Mouse (Mus musculus): ENCODE results near the gene Avpi1. TPM values are rescaled to one million over a fixed set of nuclear protein-coding genes. Genes with fewer than 3 reads are reported as not detected.

The Avpi1 gene
- total RNA-seq, 2 experiments from 2014 or later: 32.0 to 33.3 TPM

DNA sequence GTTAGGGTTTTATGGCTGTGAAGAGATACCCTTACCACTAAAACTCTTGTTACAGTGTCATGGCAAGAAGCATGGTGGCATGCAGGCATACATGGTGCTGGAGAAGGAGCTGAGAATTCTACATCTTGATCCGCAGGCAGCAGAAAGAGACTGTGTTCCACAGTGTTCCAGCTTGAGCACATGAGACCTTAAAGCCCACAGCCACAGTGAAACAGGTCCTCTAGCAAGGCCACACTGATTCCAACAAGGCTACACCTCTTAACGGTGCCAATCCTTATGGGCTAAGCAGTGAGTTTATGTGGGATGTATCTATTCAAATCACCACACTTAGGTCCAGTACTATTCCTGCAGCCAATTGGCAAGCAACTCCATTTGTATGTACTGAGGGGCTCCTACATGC lies 16.9 kb upstream of the Avpi1 start:
- no peak for DNase-seq (ENCODE audit: low spot score in 2 of 2)

DNA sequence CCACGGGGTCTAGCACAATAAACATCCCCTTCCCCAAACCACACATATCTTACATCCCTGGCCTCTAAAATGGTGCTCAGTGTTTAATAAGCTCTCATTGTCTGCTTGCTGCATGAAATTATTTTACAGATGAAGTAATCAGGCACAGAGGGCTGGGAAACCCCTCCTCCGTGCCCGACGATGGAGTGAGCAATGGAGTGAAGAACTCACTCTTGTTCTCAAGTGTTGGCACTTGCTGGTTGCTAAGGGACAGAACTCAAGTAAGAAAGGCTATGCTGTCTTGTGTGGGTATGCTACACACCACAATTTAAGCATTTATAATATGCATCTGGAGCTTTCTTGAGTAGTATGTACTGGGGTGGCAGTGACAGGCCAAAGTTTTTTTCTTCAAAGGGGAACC lies 16.4 kb upstream of the Avpi1 start:
- no peak for DNase-seq (ENCODE audit: low spot score in 2 of 2)

DNA sequence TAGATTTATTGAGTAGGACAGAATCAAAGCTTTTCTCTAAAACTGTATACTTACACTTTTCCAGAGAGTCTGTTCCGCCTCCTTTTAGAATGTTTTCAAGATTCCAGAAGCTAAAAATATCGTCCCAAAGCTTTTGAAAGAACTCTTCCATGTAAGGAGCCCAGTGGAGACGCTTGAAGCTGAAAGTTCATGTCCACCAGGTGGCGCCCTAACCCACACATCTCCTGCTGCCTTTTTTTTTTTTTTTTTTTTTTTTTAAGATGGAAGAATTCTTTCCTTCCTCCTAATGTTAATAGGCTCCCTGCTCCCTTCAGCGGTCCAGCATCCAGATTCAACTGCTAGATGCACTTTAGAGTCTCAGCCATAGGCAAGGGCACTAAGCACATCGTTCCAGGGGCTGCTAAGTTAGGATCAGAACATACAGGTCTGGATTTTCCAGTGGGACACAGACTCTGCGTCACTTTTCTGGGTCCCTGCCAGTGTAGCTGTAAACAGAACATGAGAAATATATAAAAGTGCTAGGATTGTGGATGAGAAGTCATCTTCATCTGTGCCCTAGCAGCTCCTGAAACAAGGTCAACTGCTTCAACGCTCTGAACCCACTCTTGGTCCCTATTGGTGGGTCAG lies 15.8 kb upstream of the Avpi1 start:
- peak; percentile 88 to 94 for DNase-seq (ENCODE audit: low spot score in 2 of 2)

GRCm38 (mm10) chr19:42144067-42144466 lies 15.2 kb upstream of the Avpi1 start:
- DNase-seq (ENCODE audit: low spot score in 2 of 2): no peak

DNA sequence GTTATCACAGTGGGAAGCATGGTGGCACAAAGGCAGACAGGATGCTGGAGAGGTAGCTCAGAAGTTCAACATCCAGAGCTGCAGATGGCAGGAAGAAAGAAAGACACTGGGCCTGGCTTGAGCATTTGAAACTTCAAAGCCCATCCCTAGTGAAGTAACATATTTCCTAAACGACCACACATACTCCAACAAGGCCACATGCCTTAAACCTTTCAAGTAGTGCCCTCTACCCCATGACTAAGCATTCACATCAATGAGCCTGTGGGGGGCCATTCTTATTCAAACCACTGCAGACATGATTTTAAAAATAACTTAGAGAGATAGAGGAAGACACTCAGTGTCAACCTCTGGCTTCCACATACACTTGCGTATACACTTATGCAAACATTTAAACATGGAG lies 13.9 kb upstream of the Avpi1 start:
- DNase-seq (ENCODE audit: low spot score in 2 of 2): no peak

- no peak for DNase-seq (ENCODE audit: low spot score in 2 of 2)
Observed at GRCm38 (mm10) chr19:42141998-42142397, 13.1 kb upstream of the Avpi1 start.

DNA sequence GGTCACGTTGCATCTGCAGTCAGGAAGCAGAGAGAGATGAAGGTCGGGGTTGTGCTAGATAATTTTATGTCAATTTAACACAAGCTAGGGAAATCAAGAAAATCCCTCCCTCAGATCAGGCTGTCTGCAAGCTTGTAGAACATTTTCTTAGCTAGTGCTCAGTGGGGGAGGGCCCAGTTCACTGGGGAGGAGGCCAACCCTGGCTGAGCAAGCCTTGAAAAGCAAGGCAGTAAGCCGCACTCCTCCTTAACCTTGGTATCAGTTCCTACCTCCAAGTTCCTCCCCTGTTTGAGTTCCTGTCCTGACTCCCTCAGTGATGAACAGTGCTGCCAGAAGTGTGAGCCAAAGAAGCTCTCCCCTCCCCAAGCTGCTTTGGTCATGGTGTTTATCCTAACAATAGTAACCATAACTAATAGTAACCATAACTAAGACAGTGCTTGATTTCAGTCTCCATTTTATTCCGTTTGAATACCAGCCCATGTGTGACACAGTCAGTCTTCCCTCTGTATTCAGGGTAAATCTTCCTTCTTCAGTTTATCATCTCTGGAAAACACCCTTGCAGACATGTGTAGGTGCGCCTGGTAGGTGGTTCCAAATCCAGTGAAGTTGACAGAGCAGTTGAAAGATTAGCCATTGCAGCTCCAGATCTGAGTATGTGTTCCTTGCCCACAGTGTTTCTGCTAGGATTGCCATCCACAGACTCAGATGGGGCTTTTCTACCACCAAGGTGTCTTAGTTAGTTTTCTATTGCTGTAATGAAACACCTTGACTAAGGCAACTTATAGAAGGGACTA lies 11.1 kb upstream of the Avpi1 start:
- no peak for DNase-seq (ENCODE audit: low spot score in 2 of 2)

- no peak for DNase-seq (ENCODE audit: low spot score in 2 of 2)
Observed at GRCm38 (mm10) chr19:42138517-42139285, 9.8 kb upstream of the Avpi1 start.

DNA sequence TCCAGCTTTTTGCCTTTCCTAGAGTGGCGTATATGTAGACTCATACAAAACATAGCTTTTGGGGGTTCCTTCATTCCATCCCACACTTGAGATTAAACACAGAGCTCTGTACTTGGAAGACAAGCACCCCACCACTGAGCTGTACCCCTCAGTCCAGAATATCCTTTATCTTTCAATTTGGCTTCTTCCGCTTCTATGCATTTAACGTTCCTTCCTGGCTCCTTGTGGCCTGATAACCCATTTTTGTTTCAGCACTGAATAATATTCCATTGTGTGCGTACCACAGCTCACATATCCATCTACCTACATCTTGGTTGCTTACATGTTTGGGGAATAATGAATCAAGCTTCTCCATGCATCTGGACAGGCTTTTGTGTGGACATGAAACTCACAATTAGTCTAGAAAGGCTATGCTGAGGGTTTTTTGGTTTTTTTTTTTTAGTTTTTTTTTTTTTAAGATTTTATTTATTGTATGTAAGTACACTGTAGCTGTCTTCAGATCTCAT lies 8.4 kb upstream of the Avpi1 start:
- DNase-seq (ENCODE audit: low spot score in 2 of 2): no peak

DNA sequence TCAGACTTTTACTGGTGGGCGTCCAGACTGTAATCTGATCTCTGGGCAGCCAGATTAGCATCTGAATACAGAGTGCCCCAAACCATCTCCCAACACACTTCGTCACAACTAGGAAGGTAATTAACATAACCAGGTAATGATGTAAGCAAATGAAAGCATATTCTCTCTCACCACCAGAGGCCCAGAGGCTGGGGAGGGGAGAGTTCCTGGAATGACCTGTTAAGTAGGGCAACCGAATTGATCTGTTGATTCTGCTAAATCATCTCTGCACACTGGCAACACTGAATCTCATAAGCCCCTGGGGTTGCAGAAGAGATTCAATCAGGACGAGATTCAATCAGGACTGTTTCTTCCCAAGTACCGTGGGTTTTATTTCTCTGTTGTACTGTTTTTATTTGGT lies 7.3 kb upstream of the Avpi1 start:
- DNase-seq (ENCODE audit: low spot score in 2 of 2): no peak

DNA sequence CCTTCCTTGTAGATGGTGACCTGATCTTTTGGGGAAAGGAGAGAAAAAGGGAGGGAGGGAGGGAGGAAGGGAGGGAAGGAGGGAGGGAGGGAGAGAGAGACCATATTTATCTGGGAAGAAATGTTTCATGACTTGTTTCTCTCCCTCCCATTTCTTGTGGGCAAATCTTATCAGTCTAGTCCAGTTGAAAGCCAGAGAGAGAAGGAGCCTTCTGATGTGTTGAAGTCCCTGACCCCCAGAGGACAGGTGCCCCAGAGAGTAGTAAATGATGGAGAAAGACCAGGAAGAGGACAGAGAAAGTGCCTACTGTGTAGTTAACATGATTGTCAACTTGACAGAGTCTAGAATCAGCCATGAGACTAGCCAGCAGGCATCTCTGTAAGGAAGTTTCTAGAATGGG lies 6.2 kb upstream of the Avpi1 start:
- no peak for DNase-seq (ENCODE audit: low spot score in 2 of 2)

DNA sequence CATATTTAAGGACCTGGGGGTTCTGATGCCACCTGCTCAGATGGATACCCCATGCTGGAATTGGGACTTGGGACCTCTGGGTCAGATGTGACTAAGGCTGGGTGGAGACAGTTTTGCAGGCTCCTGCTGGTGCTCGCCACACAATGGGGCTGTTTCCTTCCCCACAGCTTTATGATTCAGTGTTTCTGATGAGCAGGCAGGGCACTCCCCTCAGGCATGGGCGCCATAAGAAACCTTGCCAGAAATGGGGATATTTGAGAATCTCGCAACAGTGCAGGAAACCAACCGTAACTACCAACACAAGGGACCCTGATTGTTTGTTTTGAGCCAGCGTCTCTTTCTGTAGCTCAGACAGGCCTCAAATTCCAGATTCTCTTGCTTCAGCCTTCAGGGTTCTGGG lies 2.2 kb upstream of the Avpi1 start:
- no peak for DNase-seq (ENCODE audit: low spot score in 2 of 2)

GRCm38 (mm10) chr19:42130294-42130606 lies 1.4 kb upstream of the Avpi1 start:
- DNase-seq (ENCODE audit: low spot score in 2 of 2): no peak

DNA sequence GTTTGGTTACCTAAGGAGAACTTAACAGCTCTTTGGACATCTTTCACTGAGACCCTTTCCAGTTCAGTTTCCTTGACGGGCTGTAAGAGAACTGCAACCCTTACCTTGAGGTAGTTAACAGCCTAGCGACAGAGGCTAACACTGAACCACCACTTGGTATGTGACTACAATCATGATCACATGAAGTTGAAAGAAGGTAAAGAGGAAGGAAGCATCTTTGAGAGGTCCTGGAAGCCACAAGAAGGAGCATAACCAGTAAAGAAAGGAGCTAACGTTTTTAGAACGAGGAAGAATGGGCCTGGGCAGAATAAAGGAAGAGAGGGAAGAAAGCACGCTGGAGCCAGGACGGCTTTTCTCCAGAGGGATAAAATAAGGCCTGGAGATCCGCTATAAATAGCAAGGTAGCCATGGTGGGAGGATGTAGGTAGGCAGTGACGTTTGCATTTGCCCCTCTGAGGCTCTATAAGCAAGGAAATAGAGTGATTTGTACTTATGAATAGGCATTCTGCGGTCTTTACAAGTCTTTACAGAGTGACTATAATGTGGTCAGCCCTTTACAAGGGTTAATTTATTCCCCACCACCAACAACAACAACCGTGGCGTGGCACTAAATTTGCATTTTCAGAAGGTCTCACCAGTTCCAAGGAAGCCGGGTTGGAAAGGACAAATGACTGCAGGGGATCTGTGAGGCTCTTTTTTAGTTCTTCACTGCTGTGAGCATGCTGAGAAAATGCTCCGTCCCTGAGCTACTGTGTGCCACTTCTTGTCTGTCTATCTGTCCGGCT lies 842 bp upstream of the Avpi1 start:
- DNase-seq (ENCODE audit: low spot score in 2 of 2): peak in 1 of 2 experiments; percentile 37

- no peak for DNase-seq (ENCODE audit: low spot score in 2 of 2)
Observed at GRCm38 (mm10) chr19:42128052-42128740, 663 bp downstream of the Avpi1 start.

- no peak for DNase-seq (ENCODE audit: low spot score in 2 of 2)
Observed at GRCm38 (mm10) chr19:42127024-42127423, 1.8 kb downstream of the Avpi1 start.

GRCm38 (mm10) chr19:42126219-42126605 lies 2.6 kb downstream of the Avpi1 start:
- DNase-seq (ENCODE audit: low spot score in 2 of 2): no peak

- no peak for DNase-seq (ENCODE audit: low spot score in 2 of 2)
Observed at GRCm38 (mm10) chr19:42125501-42126218, 3.2 kb downstream of the Avpi1 start.

GRCm38 (mm10) chr19:42124684-42125083 lies 4.2 kb downstream of the Avpi1 start:
- peak in 1 of 2 experiments; percentile 14 for DNase-seq (ENCODE audit: low spot score in 2 of 2)

- no peak for DNase-seq (ENCODE audit: low spot score in 2 of 2)
Observed at GRCm38 (mm10) chr19:42120451-42120850, 8.4 kb downstream of the Avpi1 start.
